Mouse (Mus musculus) thymus, adult 2 months (tissue): ENCODE results near the gene Dclk1.

Source experiments
- CTCF ChIP-seq: fragments of 200-500 bp; IDR thresholded peaks from 2 replicates; pipeline ENCODE4 v1.5.1; 2012; ENCODE audit warnings: mild to moderate bottlenecking, control low read depth, low read length, moderate library complexity, borderline replicate concordance; ENCODE audit not compliant: control insufficient read depth, poor library complexity, insufficient read depth; ENCODE audit errors: extremely low read depth
- POLR2A ChIP-seq: fragments of 200-500 bp; IDR thresholded peaks from 2 replicates; pipeline ENCODE4 v1.6.1; 2012; ENCODE audit warnings: mild to moderate bottlenecking, low read length, control low read depth, moderate library complexity; ENCODE audit not compliant: control insufficient read depth, poor library complexity, insufficient read depth; ENCODE audit errors: extremely low read depth

DNA sequence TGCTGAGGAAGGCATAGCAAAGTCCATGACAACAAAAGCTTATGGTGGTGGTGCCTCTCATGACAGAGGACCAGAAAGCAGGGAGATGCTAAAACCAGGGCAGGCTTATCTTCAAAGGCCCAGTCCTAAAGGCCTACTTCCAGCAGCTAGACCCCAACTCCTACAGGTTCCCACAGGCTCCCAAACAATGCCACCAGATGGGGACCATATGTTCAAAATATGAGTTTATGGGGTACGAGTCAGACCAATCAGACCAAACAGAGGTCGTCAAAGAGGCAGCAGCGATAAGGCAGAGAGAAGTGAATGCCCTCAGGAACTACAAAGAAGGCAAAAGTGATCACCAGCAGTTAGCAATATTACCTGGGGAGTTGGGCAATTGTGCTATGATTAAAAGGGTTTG, 303.1 kb downstream of the Dclk1 start:
- no peak for TF ChIP-seq CTCF
- no peak for TF ChIP-seq POLR2A
